Mouse (Mus musculus) ES-Bruce4 (cell line): ENCODE measurements around the gene Sephs1. TPM values are rescaled to one million over a fixed set of nuclear protein-coding genes. Genes with fewer than 3 reads are reported as not detected.

Experiments used
- H3K27ac ChIP-seq: 2 replicates; pipeline ENCODE4 v1.5.1; 2012; ENCODE audit warnings: low read length, inconsistent platforms; ENCODE audit not compliant: insufficient read depth
- H3K27me3 ChIP-seq: 2 replicates; pipeline ENCODE4 v1.6.1; 2012; ENCODE audit warnings: mild to moderate bottlenecking, low read length, inconsistent platforms; ENCODE audit not compliant: control insufficient read depth, poor library complexity, insufficient read depth, severe bottlenecking
- H3K36me3 ChIP-seq: 2 replicates; pipeline ENCODE4 v1.6.1; 2012; ENCODE audit warnings: inconsistent platforms, mild to moderate bottlenecking, low read length, moderate library complexity; ENCODE audit not compliant: control insufficient read depth, poor library complexity, insufficient read depth, severe bottlenecking
- H3K4me1 ChIP-seq: one replicate; pipeline ENCODE4 v1.8.1; 2011; ENCODE audit warnings: low read length; ENCODE audit not compliant: control insufficient read depth, insufficient read depth
- H3K4me3 ChIP-seq: 2 replicates; pipeline ENCODE4 v1.5.1; 2011; ENCODE audit warnings: low read depth, mild to moderate bottlenecking, low read length
- H3K9ac ChIP-seq: 2 replicates; pipeline ENCODE4 v1.6.1; 2012; ENCODE audit warnings: low read depth, mild to moderate bottlenecking, inconsistent platforms; ENCODE audit not compliant: poor library complexity, severe bottlenecking
- H3K9me3 ChIP-seq: replicated peaks from 2 replicates; pipeline ENCODE4 v1.6.1; 2012; ENCODE audit warnings: mild to moderate bottlenecking, low read length, inconsistent platforms; ENCODE audit not compliant: control insufficient read depth, poor library complexity, insufficient read depth, severe bottlenecking
- CTCF ChIP-seq: IDR thresholded peaks from one replicate; pipeline ENCODE4 v1.8.1; 2011; ENCODE audit warnings: low read depth, low read length
- EP300 ChIP-seq: IDR thresholded peaks from 2 replicates; pipeline ENCODE4 v1.6.1; 2011; ENCODE audit warnings: low read depth, low read length; ENCODE audit not compliant: insufficient read depth
- POLR2A ChIP-seq: IDR thresholded peaks from one replicate; pipeline ENCODE4 v1.8.1; 2011; ENCODE audit warnings: low read length; ENCODE audit not compliant: insufficient read depth
- polyA plus RNA-seq: library from polyadenylated mRNA; stranded (reverse); fragments of >200 nt; gene quantifications from 2 replicates; pipeline ENCODE4 v1.2.4, GENCODE M21; 2011; ENCODE audit warnings: low read depth; ENCODE audit not compliant: missing spikeins, insufficient read depth, insufficient read length

Sephs1 gene
- polyA plus RNA-seq, 1 experiment = 61.4 TPM

DNA sequence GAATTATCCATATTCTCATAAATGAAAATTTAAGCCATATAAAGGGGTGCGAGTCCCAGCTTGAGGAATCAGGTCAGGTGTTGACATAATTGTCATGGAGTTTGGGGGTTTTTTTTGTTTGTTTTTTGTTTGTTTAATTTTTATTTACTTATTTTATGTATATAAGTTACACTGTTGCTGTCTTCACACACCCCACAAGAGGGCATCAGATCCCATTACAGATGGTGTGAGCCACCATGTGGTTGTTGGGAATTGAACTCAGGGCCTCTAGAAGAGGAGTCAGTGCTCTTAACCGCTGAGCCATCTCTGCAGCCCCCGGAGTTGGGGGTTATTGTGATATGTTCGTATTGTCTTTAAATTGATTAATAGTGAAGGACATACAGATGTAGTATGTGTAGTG is 15.6 kb downstream of the Sephs1 start:
- Histone ChIP-seq H3K27me3 (no peaks in the 10 kb centered on the region), H3K4me3 (no peak overlapping the region), H3K36me3 (peaks cover 46% of the 10 kb centered on the region), H3K27ac (no peak overlapping the region), H3K4me1 (no peaks in the 10 kb centered on the region), H3K9me3 (no peaks in the 10 kb centered on the region), H3K9ac (no peak overlapping the region)
- no peak for TF ChIP-seq EP300
- no peak for TF ChIP-seq CTCF
- no peak for TF ChIP-seq POLR2A

DNA sequence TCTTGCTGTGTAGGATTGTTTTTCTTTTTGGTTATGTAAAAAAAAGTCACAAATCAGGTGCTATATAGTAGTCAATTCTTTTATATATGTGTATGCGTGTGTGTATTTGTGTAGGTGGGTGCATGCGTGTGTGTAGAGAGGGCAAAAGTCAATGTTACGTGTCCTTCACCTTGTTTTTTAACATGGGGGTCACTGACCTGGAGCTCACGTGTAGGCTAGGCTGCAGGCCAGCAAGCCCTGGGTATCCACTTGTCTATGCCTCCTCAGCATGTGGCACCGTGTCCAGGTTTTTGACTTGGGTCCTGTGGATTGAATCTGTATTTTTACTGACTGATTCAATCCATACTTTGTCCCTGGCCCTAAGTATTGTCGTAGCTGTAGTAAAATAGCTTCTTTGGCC is 19.3 kb downstream of the Sephs1 start:
- peaks cover 42% of the 10 kb centered on the region for H3K36me3 ChIP-seq
- H3K4me1 ChIP-seq = no peaks in the 10 kb centered on the region
- no peaks in the 10 kb centered on the region for H3K9me3 ChIP-seq
- no peak for TF ChIP-seq POLR2A
- no peak for TF ChIP-seq EP300
- no peak for TF ChIP-seq CTCF
- no peak overlapping the region for H3K4me3 ChIP-seq
- H3K27me3 ChIP-seq = no peaks in the 10 kb centered on the region
- H3K27ac ChIP-seq = no peak overlapping the region
- H3K9ac ChIP-seq = no peak overlapping the region

DNA sequence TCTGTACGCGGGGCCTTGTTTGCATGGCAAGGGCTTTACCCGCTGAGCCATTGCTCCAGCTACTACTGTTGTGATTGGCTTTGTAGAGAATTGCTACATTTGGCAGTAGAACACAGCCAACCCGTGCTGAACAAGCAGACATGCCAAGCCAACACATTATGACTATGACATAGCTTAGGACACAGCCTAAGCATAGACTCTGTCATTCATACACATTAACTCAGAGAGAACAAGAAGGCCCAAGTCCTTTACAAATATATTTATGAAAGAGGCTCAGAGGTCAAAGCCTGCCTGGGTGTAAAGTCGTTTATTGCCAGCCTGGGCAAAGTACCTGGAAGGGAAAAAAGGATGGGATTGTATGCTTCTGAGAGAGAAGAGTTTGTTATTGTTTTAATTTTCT is 21.0 kb downstream of the Sephs1 start:
- no peak for TF ChIP-seq CTCF
- no peak for TF ChIP-seq POLR2A
- TF ChIP-seq EP300 = no peak
- no peaks in the 10 kb centered on the region for H3K4me1 ChIP-seq
- no peak overlapping the region for H3K4me3 ChIP-seq
- no peaks in the 10 kb centered on the region for H3K27me3 ChIP-seq
- H3K36me3 ChIP-seq = peaks cover 48% of the 10 kb centered on the region
- no peaks in the 10 kb centered on the region for H3K9me3 ChIP-seq
- no peak overlapping the region for H3K27ac ChIP-seq
- no peak overlapping the region for H3K9ac ChIP-seq

DNA sequence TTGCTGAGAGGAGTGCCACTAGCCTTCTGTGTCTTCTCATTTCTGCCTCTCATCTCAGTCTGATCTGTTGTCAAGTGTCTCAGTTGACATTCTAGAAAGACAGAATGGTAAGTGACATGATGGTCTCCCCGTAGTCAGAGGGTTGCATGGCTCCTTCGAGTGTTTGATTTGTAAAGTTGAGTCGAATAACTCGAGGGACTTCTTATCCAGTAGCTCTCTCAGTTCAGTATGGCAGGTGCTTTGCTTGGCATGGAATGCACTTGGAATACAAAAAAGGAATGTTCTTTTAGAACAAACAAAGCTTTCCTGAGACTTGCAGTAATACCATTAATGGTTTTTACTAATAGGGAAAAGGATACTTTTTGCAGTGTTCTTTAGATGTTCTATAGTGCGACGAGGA is 25.8 kb downstream of the Sephs1 start:
- no peak overlapping the region for H3K9ac ChIP-seq
- no peaks in the 10 kb centered on the region for H3K4me1 ChIP-seq
- no peak overlapping the region for H3K4me3 ChIP-seq
- peaks cover 33% of the 10 kb centered on the region for H3K36me3 ChIP-seq
- H3K9me3 ChIP-seq = no peaks in the 10 kb centered on the region
- no peak overlapping the region for H3K27ac ChIP-seq
- TF ChIP-seq CTCF = no peak
- TF ChIP-seq EP300 = no peak
- no peak for TF ChIP-seq POLR2A
- H3K27me3 ChIP-seq = no peaks in the 10 kb centered on the region

DNA sequence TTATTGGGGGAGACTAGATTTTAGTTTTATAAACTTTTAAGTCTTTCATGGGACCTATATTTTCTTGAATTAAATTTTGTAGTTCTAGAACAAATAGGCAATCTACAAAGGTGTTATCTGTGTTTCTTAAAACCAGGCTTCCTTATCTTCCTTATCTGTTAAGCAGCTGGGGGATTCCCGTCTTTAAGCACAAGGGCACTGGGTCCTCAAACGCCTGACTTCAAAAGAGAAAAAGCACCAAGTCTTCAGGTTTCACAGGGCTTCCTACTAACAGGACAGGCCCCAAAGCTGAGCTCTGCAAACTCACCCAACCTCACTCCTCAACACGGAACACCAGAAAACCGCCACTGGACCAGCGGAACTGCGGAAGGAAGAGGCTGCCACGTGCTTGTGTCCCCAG is 26.6 kb downstream of the Sephs1 start:
- Histone ChIP-seq H3K4me3 (no peak overlapping the region), H3K9me3 (peaks cover 5% of the 10 kb centered on the region; the same call in 1 of the 2 replicates), H3K9ac (no peak overlapping the region), H3K36me3 (peaks cover 29% of the 10 kb centered on the region), H3K27ac (no peak overlapping the region), H3K27me3 (no peaks in the 10 kb centered on the region), H3K4me1 (no peaks in the 10 kb centered on the region)
- TF ChIP-seq EP300 = no peak
- TF ChIP-seq CTCF = no peak
- no peak for TF ChIP-seq POLR2A

DNA sequence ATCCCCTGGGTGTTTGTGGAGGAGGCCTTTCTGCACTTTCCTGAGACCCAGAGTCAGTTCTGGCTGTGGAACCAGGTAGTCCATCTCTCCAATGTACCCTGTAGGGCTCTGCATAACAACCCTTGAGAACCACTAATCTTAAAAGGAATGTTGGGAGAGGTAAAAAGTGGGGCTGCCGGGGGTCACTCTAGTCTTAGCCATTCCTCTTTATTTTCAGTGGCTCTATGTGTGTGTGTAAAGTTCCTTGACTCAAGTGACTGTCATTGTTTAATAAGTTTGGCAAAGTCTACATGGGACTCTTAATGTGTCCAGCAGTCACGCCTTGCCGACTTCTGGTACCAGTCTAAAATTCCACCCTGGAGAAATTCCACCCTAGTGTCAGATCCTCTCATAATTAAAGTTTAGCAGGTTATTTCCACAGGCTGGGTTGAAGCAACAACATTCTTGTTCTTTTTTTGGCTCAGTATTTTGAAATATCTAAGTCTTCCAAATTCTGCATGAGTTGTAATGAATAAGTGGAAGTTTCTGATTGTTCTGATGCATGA is 27.5 kb downstream of the Sephs1 start:
- H3K4me1 ChIP-seq = no peaks in the 10 kb centered on the region
- no peak for TF ChIP-seq EP300
- no peak for TF ChIP-seq POLR2A
- no peak for TF ChIP-seq CTCF
- H3K9me3 ChIP-seq = peaks cover 7% of the 10 kb centered on the region; the same call in 1 of the 2 replicates
- peaks cover 29% of the 10 kb centered on the region for H3K36me3 ChIP-seq
- H3K4me3 ChIP-seq = no peak overlapping the region
- H3K9ac ChIP-seq = no peak overlapping the region
- no peak overlapping the region for H3K27ac ChIP-seq
- no peaks in the 10 kb centered on the region for H3K27me3 ChIP-seq
